Comparison of ENCODE assay signal across 23 mouse cellular contexts in genomic region chr5:91436563-91436962, GRCm38 (mm10). TPM values are rescaled to one million over a fixed set of nuclear protein-coding genes. Genes with fewer than 3 reads are reported as not detected.
DNase-seq lines count a peak whose midpoint lies in the region; ATAC-seq and TF ChIP-seq lines count a peak whose summit lies in the region.
"Had no signal": no experiment of that assay in that cellular context is flagged by ENCODE, and none has a peak within 500 bp of the region (broad histone marks: within the 10 kb centered on the region; RNA-seq: fewer than 3 reads in every experiment).

No protein-coding gene starts in this region.

- 28% methylated on average over 6 of the region's 6 CpGs for WGBS in forebrain, embryonic 16.5 days
- WGBS in forebrain, embryonic 10.5 days, result 66% methylated on average over 6 of the region's 6 CpGs
- 28% methylated on average over 6 of the region's 6 CpGs for WGBS in heart, embryonic 14.5 days
- WGBS in heart, embryonic 10.5 days, result 66% methylated on average over 6 of the region's 6 CpGs
- 43% methylated on average over 6 of the region's 6 CpGs for WGBS in midbrain, postnatal 0 days
- 72% methylated on average over 6 of the region's 6 CpGs for WGBS in midbrain, embryonic 10.5 days

- H3K4me1 ChIP-seq in forebrain, embryonic 16.5 days (replicated peaks; ENCODE audit: control insufficient read depth, insufficient read depth, low read length), result no peaks in the 10 kb centered on the region
- no peaks in the 10 kb centered on the region for H3K4me1 ChIP-seq in forebrain, embryonic 10.5 days
- peaks cover 3 to 11% of the 10 kb centered on the region in 2 experiments; a peak in 1 of 4 replicates for H3K4me1 ChIP-seq in heart, embryonic 14.5 days (ENCODE audit: control insufficient read depth in 2 of 2, insufficient read depth in 2 of 2, low read length in 2 of 2)
- H3K4me1 ChIP-seq in heart, embryonic 10.5 days, result peaks cover 4% of the 10 kb centered on the region; the same call in 1 of the 2 replicates
- H3K4me1 ChIP-seq in midbrain, postnatal 0 days (ENCODE audit: insufficient read depth, low read length), result no peaks in the 10 kb centered on the region
- no peaks in the 10 kb centered on the region for H3K4me1 ChIP-seq in midbrain, embryonic 10.5 days
- H3K4me1 ChIP-seq: embryonic facial prominence, embryonic 15.5 days; limb, embryonic 15.5 days; midbrain, embryonic 13.5 days; neural tube, embryonic 12.5 days had no signal

- H3K36me3 ChIP-seq in forebrain, embryonic 16.5 days (ENCODE audit: control insufficient read depth, insufficient read depth), result no peaks in the 10 kb centered on the region
- H3K36me3 ChIP-seq in forebrain, embryonic 10.5 days (replicated peaks), result no peaks in the 10 kb centered on the region
- no peaks in the 10 kb centered on the region for H3K36me3 ChIP-seq in heart, embryonic 14.5 days (ENCODE audit: control insufficient read depth, insufficient read depth, low read length)
- H3K36me3 ChIP-seq in heart, embryonic 10.5 days, result no peaks in the 10 kb centered on the region
- no peaks in the 10 kb centered on the region for H3K36me3 ChIP-seq in midbrain, postnatal 0 days (ENCODE audit: insufficient read depth, low read length)
- no peaks in the 10 kb centered on the region for H3K36me3 ChIP-seq in midbrain, embryonic 10.5 days
- H3K36me3 ChIP-seq: embryonic facial prominence, embryonic 15.5 days; limb, embryonic 15.5 days; midbrain, embryonic 13.5 days; neural tube, embryonic 12.5 days had no signal

- H3K9me3 ChIP-seq in forebrain, embryonic 16.5 days (ENCODE audit: control insufficient read depth, low read length), result no peaks in the 10 kb centered on the region
- H3K9me3 ChIP-seq in forebrain, embryonic 10.5 days, result no peaks in the 10 kb centered on the region
- no peaks in the 10 kb centered on the region for H3K9me3 ChIP-seq in heart, embryonic 14.5 days (ENCODE audit: control insufficient read depth, low read length)
- no peaks in the 10 kb centered on the region for H3K9me3 ChIP-seq in heart, embryonic 10.5 days
- no peaks in the 10 kb centered on the region for H3K9me3 ChIP-seq in midbrain, postnatal 0 days (ENCODE audit: low read length)
- no peaks in the 10 kb centered on the region for H3K9me3 ChIP-seq in midbrain, embryonic 10.5 days (replicated peaks)
- H3K9me3 ChIP-seq: embryonic facial prominence, embryonic 15.5 days; limb, embryonic 15.5 days; midbrain, embryonic 13.5 days; neural tube, embryonic 12.5 days had no signal

- TF ChIP-seq CTCF in midbrain, postnatal 0 days (IDR thresholded peaks at IDR 0.05), result no peak

- DNase-seq in forebrain, embryonic 10.5 days (ENCODE audit: extremely low spot score, low spot score), result no peak
- no peak for DNase-seq in heart, embryonic 10.5 days (ENCODE audit: low spot score)
- no peak for DNase-seq in midbrain, postnatal 0 days (ENCODE audit: low spot score)
- DNase-seq in midbrain, embryonic 10.5 days (ENCODE audit: low spot score), result no peak
- no peak for DNase-seq in left cerebral cortex, adult 8-10 months (ENCODE audit: low spot score in 2 of 2)
- DNase-seq in kidney, postnatal 4 days, result no peak
- DNase-seq: adrenal gland, postnatal 10 days; cerebellum, adult 9-11 months; kidney, adult 9 months; kidney, postnatal 14 days; lung, embryonic 14.5 days; right cerebral cortex, postnatal 14 days had no signal

- no peak overlapping the region for H3K4me2 ChIP-seq in forebrain, embryonic 16.5 days (ENCODE audit: low read length)
- H3K4me2 ChIP-seq in heart, embryonic 14.5 days (ENCODE audit: low read length), result peak overlapping the region; percentile 36
- H3K4me2 ChIP-seq in midbrain, postnatal 0 days (ENCODE audit: low read depth, low read length, poor library complexity, severe bottlenecking), result no peak overlapping the region
- H3K4me2 ChIP-seq: embryonic facial prominence, embryonic 15.5 days; limb, embryonic 15.5 days; lung, embryonic 14.5 days; midbrain, embryonic 13.5 days; neural tube, embryonic 12.5 days had no signal

- H3K9ac ChIP-seq in forebrain, embryonic 16.5 days (replicated peaks; ENCODE audit: low read depth, low read length), result no peak overlapping the region
- H3K9ac ChIP-seq in heart, embryonic 14.5 days (ENCODE audit: low read length), result no peak overlapping the region
- no peak overlapping the region for H3K9ac ChIP-seq in midbrain, postnatal 0 days (replicated peaks; ENCODE audit: low read length, poor library complexity, severe bottlenecking)
- H3K9ac ChIP-seq: embryonic facial prominence, embryonic 15.5 days; limb, embryonic 15.5 days; liver, embryonic 14.5 days; lung, embryonic 14.5 days; midbrain, embryonic 13.5 days; neural tube, embryonic 12.5 days had no signal

- H3K27me3 ChIP-seq in forebrain, embryonic 16.5 days (replicated peaks; ENCODE audit: control insufficient read depth, insufficient read depth, low read length), result no peaks in the 10 kb centered on the region
- no peaks in the 10 kb centered on the region for H3K27me3 ChIP-seq in forebrain, embryonic 10.5 days (ENCODE audit: poor library complexity, severe bottlenecking)
- no peaks in the 10 kb centered on the region for H3K27me3 ChIP-seq in heart, embryonic 14.5 days (ENCODE audit: control insufficient read depth, insufficient read depth, low read length)
- H3K27me3 ChIP-seq in heart, embryonic 10.5 days (ENCODE audit: insufficient read depth, poor library complexity, severe bottlenecking), result no peaks in the 10 kb centered on the region
- H3K27me3 ChIP-seq in midbrain, postnatal 0 days (ENCODE audit: insufficient read depth, low read length), result no peaks in the 10 kb centered on the region
- no peaks in the 10 kb centered on the region for H3K27me3 ChIP-seq in midbrain, embryonic 10.5 days (ENCODE audit: low read depth, poor library complexity, severe bottlenecking)
- H3K27me3 ChIP-seq: embryonic facial prominence, embryonic 15.5 days; limb, embryonic 15.5 days; midbrain, embryonic 13.5 days; neural tube, embryonic 12.5 days had no signal

- H3K27ac ChIP-seq in forebrain, embryonic 16.5 days (ENCODE audit: low read length), result no peak overlapping the region
- H3K27ac ChIP-seq in forebrain, embryonic 10.5 days, result no peak overlapping the region
- H3K27ac ChIP-seq in heart, embryonic 14.5 days (replicated peaks in 1 of 2; ENCODE audit: control insufficient read depth in 1 of 2, insufficient read depth in 1 of 2, low read depth in 2 of 2, low read length in 2 of 2), result peak overlapping the region in 1 of 2 experiments; percentile 57; a peak in 1 of 4 replicates
- H3K27ac ChIP-seq in heart, embryonic 10.5 days, result no peak overlapping the region
- no peak overlapping the region for H3K27ac ChIP-seq in midbrain, postnatal 0 days (ENCODE audit: low read depth, low read length)
- no peak overlapping the region for H3K27ac ChIP-seq in midbrain, embryonic 10.5 days (replicated peaks)
- H3K27ac ChIP-seq: embryonic facial prominence, embryonic 15.5 days; hindbrain, postnatal 0 days; limb, embryonic 15.5 days; liver, embryonic 14.5 days; midbrain, embryonic 13.5 days; neural tube, embryonic 12.5 days had no signal

- ATAC-seq in forebrain, embryonic 16.5 days, result 0 out of 2 replicates have a peak, but pooled peaks have one; percentile 49
- peak; percentile 55; the same call in 1 of the 2 replicates for ATAC-seq in heart, embryonic 14.5 days (ENCODE audit: insufficient number of reproducible peaks, insufficient read depth, low FRiP score, low read depth)
- ATAC-seq in midbrain, postnatal 0 days (ENCODE audit: low FRiP score), result peak; percentile 26; the same call in 1 of the 2 replicates
- ATAC-seq: hindbrain, postnatal 0 days; intestine, embryonic 16.5 days; midbrain, embryonic 13.5 days had no signal

- H3K4me3 ChIP-seq in forebrain, embryonic 16.5 days (replicated peaks; ENCODE audit: low read length), result no peak overlapping the region
- H3K4me3 ChIP-seq in forebrain, embryonic 10.5 days, result no peak overlapping the region
- no peak overlapping the region for H3K4me3 ChIP-seq in heart, embryonic 14.5 days (ENCODE audit: control insufficient read depth in 1 of 2, insufficient read depth in 1 of 2, low read depth in 1 of 2, low read length in 2 of 2)
- no peak overlapping the region for H3K4me3 ChIP-seq in heart, embryonic 10.5 days
- no peak overlapping the region for H3K4me3 ChIP-seq in midbrain, postnatal 0 days (ENCODE audit: low read depth, low read length)
- H3K4me3 ChIP-seq in midbrain, embryonic 10.5 days, result no peak overlapping the region
- H3K4me3 ChIP-seq: embryonic facial prominence, embryonic 15.5 days; limb, embryonic 15.5 days; midbrain, embryonic 13.5 days; neural tube, embryonic 12.5 days had no signal

RNA-seq across cellular contexts. Expression of gene Btc, which starts 33.8 kb away (rescaled TPM):
- 0.09 TPM in 1 of 2 replicates, not detected in the other for polyA plus RNA-seq in forebrain, embryonic 16.5 days (2015; fragmentation: Nextera tagmentation; extraction: Ambion mirVana)
- not detected in 2 replicates for polyA plus RNA-seq in forebrain, embryonic 10.5 days (2016; fragmentation: Nextera tagmentation; extraction: Ambion mirVana)
- 1.7 and 2.2 TPM in 2 replicates for polyA plus RNA-seq in heart, embryonic 14.5 days (2014; fragmentation: Nextera tagmentation; extraction: Ambion mirVana)
- polyA plus RNA-seq in heart, embryonic 10.5 days (2016; fragmentation: Nextera tagmentation; extraction: Ambion mirVana), result 0.31 and 0.39 TPM in 2 replicates
- total RNA-seq in midbrain, postnatal 0 days (2014; rRNA removed), result 0.47 and 0.49 TPM in 2 replicates
- 0.09 and 0.16 TPM in 2 replicates for polyA plus RNA-seq in midbrain, postnatal 0 days (2015; fragmentation: Nextera tagmentation; extraction: Ambion mirVana)
- polyA plus RNA-seq in midbrain, embryonic 10.5 days (2016; fragmentation: Nextera tagmentation; extraction: Ambion mirVana), result 0.09 TPM in 1 of 2 replicates, not detected in the other
- total RNA-seq in left cerebral cortex, adult 8-10 months (2022), result 1 to 10 TPM in 1 of 4 experiments, under 1 TPM in 3; 0.50 to 1.2 (median 0.77) TPM
- total RNA-seq: megakaryocyte, adult 5-6 weeks had no signal
- polyA plus RNA-seq: hindbrain, embryonic 11.5 days; midbrain, embryonic 13.5 days had no signal
